Mouse (Mus musculus) lung, adult 2 months (tissue): ENCODE data around the gene Cuedc2. TPM values are rescaled to one million over a fixed set of nuclear protein-coding genes. Genes with fewer than 3 reads are reported as not detected.

Source experiments
- DNase-seq: peaks from one replicate; pipeline ENCODE4 v3.0.0; 2022
- H3K4me1 ChIP-seq: fragments of 200-500 bp; 2 replicates; pipeline ENCODE4 v1.6.1; 2011; ENCODE audit warnings: low read length; ENCODE audit not compliant: control insufficient read depth, insufficient read depth
- H3K4me3 ChIP-seq: fragments of 200-500 bp; replicated peaks from 2 replicates; pipeline ENCODE3; 2011; ENCODE audit warnings: low read depth, mild to moderate bottlenecking, control low read depth, low read length; ENCODE audit errors: extremely low read depth
- CTCF ChIP-seq: fragments of 200-500 bp; IDR thresholded peaks from 2 replicates; pipeline ENCODE4 v1.5.1; 2011; ENCODE audit warnings: mild to moderate bottlenecking, low read length, control low read depth; ENCODE audit not compliant: insufficient read depth
- POLR2A ChIP-seq: fragments of 200-500 bp; IDR thresholded peaks from 2 replicates; pipeline ENCODE4 v1.6.1; 2011; ENCODE audit warnings: low read depth, mild to moderate bottlenecking, control low read depth, low read length, borderline replicate concordance; ENCODE audit errors: extremely low read depth
- WGBS: fragments of 180-500 bp; shearing (Covaris S2); methylation state at CpG from one replicate; pipeline ENCODE4 v1.1.7; 2018; 5-methylcytosine and 5-hydroxymethylcytosine counted together
- polyA plus RNA-seq: library from polyadenylated mRNA; depleted of rRNA; stranded (reverse); fragments of >200 nt; gene quantifications from 2 replicates; pipeline ENCODE4 v1.2.3, GENCODE M21; 2012

The Cuedc2 gene
- polyA plus RNA-seq, 1 experiment = 53.9 TPM

DNA sequence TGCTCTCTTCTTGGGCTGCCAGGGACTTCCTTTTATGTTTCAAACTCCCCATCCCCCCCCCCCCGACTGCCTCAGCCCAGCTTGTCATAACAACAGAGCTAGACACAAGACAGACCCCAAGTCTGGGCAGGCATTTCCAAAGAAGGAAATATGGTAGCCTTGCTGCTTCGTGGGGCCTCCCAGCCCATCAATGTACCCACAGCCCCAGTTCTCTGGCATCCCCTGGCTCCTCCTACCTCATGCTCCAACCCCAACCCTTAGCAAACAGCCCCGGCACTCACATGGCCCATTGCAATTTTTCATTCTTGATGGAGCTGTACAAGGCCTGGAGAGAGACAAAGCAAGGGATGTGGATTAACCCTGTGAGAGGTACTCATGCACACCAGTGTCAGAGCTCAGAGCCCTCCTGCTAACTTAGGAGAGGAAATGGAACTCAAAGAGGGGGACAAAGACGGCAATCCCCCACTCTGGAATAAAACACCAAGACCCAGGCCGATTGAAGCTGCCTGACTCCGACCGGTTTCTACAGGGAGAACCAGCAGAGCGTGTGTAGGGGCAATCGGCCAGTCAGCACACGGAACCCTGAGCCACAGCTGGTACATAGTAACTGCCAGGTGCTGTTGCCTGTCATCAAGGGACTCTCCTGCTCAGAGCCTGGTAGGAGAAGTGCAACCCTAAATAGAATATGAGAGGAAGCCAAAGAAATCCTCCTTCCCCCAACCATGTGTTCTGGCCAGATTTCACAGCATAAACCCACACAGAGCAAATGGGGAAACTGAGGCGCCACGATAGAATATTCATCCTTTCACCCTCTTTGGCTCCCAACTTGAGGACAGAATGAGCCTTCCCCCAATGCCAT, 22.5 kb downstream of the Cuedc2 start:
- H3K4me3 ChIP-seq = no peak overlapping the region
- 47% methylated on average over 12 of the region's 12 CpGs for WGBS
- H3K4me1 ChIP-seq = no peaks in the 10 kb centered on the region
- DNase-seq = no peak
- TF ChIP-seq POLR2A (no peak), CTCF (no peak)

- TF ChIP-seq POLR2A = no peak
- no peak for TF ChIP-seq CTCF
Observed at GRCm38 (mm10) chr19:46314872-46315742, 23.4 kb downstream of the Cuedc2 start.

GRCm38 (mm10) chr19:46314151-46314601, 24.3 kb downstream of the Cuedc2 start:
- 23% methylated on average over 18 of the region's 18 CpGs for WGBS
- peak; percentile 37 for DNase-seq
- Histone ChIP-seq H3K4me1 (no peaks in the 10 kb centered on the region), H3K4me3 (no peak overlapping the region)
- no peak for TF ChIP-seq POLR2A
- TF ChIP-seq CTCF = no peak

More at GRCm38 (mm10) chr19:46314872-46315742, 23.4 kb downstream of the Cuedc2 start:
- DNase-seq = no peak
- 27% methylated on average over 14 of the region's 14 CpGs for WGBS
- Histone ChIP-seq H3K4me1 (no peaks in the 10 kb centered on the region), H3K4me3 (no peak overlapping the region)

DNA sequence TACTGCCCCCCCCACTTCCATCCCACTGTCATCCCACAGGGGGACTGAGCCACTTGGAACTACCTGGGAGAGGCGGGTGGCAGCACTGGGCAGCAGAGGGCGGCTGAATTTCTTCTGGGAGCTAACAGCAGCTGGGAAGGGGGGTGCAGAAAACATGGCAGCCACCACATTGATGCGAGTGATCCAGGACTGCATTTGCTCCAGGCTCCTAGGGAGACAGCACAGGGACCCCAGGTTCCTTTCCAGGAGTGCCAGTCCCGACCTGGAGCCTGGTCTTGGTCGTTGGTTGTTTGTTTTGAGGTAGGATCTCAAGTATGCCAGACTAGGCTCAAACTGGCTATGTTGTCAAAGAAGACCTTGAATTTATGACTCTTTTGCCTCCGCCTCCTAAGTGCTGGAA, 24.9 kb downstream of the Cuedc2 start:
- no peak for TF ChIP-seq CTCF
- no peak for TF ChIP-seq POLR2A
- peaks cover 2% of the 10 kb centered on the region; the same call in 1 of the 2 replicates for H3K4me1 ChIP-seq
- WGBS = 73% methylated on average over 6 of the region's 6 CpGs
- no peak overlapping the region for H3K4me3 ChIP-seq
- DNase-seq = no peak

DNA sequence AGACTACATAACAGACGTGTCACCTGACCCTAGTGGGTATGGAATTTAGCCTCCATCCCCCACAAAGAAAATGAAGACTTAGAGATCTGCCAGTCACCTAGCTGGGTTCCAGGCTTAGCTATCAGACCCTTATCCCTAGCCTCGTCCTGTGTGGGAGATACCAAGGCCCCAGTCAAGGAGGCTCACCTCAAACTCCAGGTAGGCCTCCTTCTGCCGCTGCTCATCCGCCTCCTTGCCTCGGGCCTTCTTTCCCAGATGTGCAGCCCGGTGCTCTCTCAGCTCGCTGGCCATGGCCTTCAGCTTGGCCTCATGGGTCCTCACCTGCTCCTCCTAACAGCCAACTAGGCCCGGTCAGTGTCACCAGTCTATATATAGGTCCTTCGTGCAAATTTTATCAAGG, 25.4 kb downstream of the Cuedc2 start:
- H3K4me1 ChIP-seq = peaks cover 2% of the 10 kb centered on the region; the same call in 1 of the 2 replicates
- H3K4me3 ChIP-seq = no peak overlapping the region
- TF ChIP-seq POLR2A (no peak), CTCF (no peak)
- 89% methylated on average over 9 of the region's 9 CpGs for whole genome bisulfite sequencing
- no peak for DNase-seq

GRCm38 (mm10) chr19:46312566-46312965, 25.9 kb downstream of the Cuedc2 start:
- Histone ChIP-seq H3K4me3 (no peak overlapping the region), H3K4me1 (peaks cover 2% of the 10 kb centered on the region; the same call in 1 of the 2 replicates)
- DNase-seq = no peak
- 94% methylated on average over 21 of the region's 21 CpGs for WGBS
- TF ChIP-seq POLR2A (no peak), CTCF (no peak)

- no peak for TF ChIP-seq CTCF
- TF ChIP-seq POLR2A = no peak
- Histone ChIP-seq H3K4me1 (peaks cover 2% of the 10 kb centered on the region; the same call in 1 of the 2 replicates), H3K4me3 (no peak overlapping the region)
- WGBS = 94% methylated on average over 9 of the region's 9 CpGs
- no peak for DNase-seq
Observed at GRCm38 (mm10) chr19:46311341-46311740, 27.2 kb downstream of the Cuedc2 start.

DNA sequence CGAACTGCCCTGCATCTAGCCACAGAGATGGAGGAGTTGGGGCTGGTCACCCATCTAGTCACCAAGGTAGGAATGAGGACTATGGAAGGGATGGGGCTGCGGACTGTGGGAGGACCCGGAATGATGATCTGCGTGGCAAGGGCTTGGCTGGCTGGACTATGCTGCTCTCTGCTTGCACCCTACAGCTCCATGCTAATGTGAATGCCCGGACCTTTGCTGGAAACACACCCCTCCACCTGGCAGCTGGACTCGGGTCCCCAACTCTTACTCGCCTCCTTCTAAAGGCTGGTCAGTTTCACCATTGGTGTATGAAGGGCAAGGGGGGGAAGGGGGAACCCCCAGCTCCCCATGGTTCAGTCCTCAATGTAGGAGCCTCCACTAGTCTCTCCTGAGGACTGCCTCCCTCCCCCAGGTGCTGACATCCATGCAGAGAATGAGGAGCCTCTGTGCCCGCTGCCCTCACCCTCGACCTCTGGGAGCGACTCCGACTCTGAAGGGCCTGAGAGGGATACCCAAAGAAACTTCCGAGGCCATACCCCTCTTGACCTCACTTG, 28.1 kb downstream of the Cuedc2 start:
- no peak overlapping the region for H3K4me3 ChIP-seq
- 92% methylated on average over 12 of the region's 12 CpGs for WGBS
- TF ChIP-seq CTCF (no peak), POLR2A (no peak)
- peaks cover 6% of the 10 kb centered on the region for H3K4me1 ChIP-seq
- DNase-seq = no peak
